Comparison of ENCODE assay signal across 23 mouse cellular contexts in genomic region chr1:138427416-138427815, GRCm38 (mm10).
"Had no signal": no experiment of that assay in that cellular context is flagged by ENCODE, and none has a peak within 500 bp of the region (broad histone marks: within the 10 kb centered on the region; RNA-seq: fewer than 3 reads in every experiment).

No protein-coding gene starts in this region.

- H3K9ac ChIP-seq: forebrain, postnatal 0 days; heart, embryonic 13.5 days; heart, embryonic 15.5 days; hindbrain, embryonic 13.5 days; hindbrain, embryonic 15.5 days; kidney, embryonic 15.5 days; limb, embryonic 13.5 days; limb, embryonic 15.5 days; liver, embryonic 12.5 days; liver, embryonic 14.5 days had no signal

- H3K27ac ChIP-seq: heart, adult 2 months; heart, embryonic 13.5 days; heart, embryonic 15.5 days; hindbrain, embryonic 13.5 days; hindbrain, embryonic 15.5 days; hindbrain, postnatal 0 days; kidney, embryonic 15.5 days; limb, embryonic 13.5 days; limb, embryonic 15.5 days; liver, embryonic 12.5 days; liver, embryonic 14.5 days had no signal

- H3K4me3 ChIP-seq: heart, adult 2 months; heart, embryonic 13.5 days; heart, embryonic 15.5 days; hindbrain, embryonic 13.5 days; hindbrain, embryonic 15.5 days; kidney, embryonic 15.5 days; limb, embryonic 13.5 days; limb, embryonic 15.5 days; liver, embryonic 12.5 days had no signal

- H3K36me3 ChIP-seq: heart, embryonic 13.5 days; heart, embryonic 15.5 days; hindbrain, embryonic 13.5 days; hindbrain, embryonic 15.5 days; kidney, embryonic 15.5 days; limb, embryonic 13.5 days; limb, embryonic 15.5 days; liver, embryonic 12.5 days had no signal

- H3K4me2 ChIP-seq: heart, embryonic 11.5 days; heart, embryonic 13.5 days; heart, embryonic 15.5 days; hindbrain, embryonic 13.5 days; hindbrain, embryonic 15.5 days; kidney, embryonic 15.5 days; limb, embryonic 13.5 days; limb, embryonic 15.5 days; liver, embryonic 12.5 days had no signal

- DNase-seq: forebrain, postnatal 0 days; gastrocnemius, postnatal 14 days; gastrocnemius, postnatal 36 days; heart, adult 11 months; heart, adult 2 months; heart, postnatal 14 days; heart, postnatal 36 days; layer of hippocampus, adult 9-11 months; layer of hippocampus, postnatal 36 days; left cerebral cortex, postnatal 4 days; lung, adult 18-20 months had no signal

- H3K27me3 ChIP-seq: heart, embryonic 13.5 days; heart, embryonic 15.5 days; hindbrain, embryonic 13.5 days; hindbrain, embryonic 15.5 days; kidney, embryonic 15.5 days; limb, embryonic 13.5 days; limb, embryonic 15.5 days; liver, embryonic 12.5 days had no signal

- ATAC-seq: forebrain, postnatal 0 days; hindbrain, postnatal 0 days; intestine, embryonic 16.5 days; liver, embryonic 12.5 days had no signal

- H3K9me3 ChIP-seq: heart, embryonic 13.5 days; heart, embryonic 15.5 days; hindbrain, embryonic 13.5 days; hindbrain, embryonic 15.5 days; kidney, embryonic 15.5 days; limb, embryonic 13.5 days; limb, embryonic 15.5 days; liver, embryonic 12.5 days had no signal

- H3K4me1 ChIP-seq: heart, embryonic 15.5 days; hindbrain, embryonic 13.5 days; hindbrain, embryonic 15.5 days; kidney, embryonic 15.5 days; limb, embryonic 13.5 days; limb, embryonic 15.5 days; liver, embryonic 12.5 days had no signal
